Mouse (Mus musculus) Muller cell, postnatal 12 days (primary cell): ENCODE measurements around the gene Eml1.

Experiments used
- DNase-seq: peaks from one replicate; pipeline ENCODE4 v3.0.0-alpha.2; 2015; ENCODE audit errors: inconsistent ontology term

Eml1 gene

GRCm38 (mm10) chr12:108370596-108371428 lies at the start of gene Eml1:
Gene Eml1, plus strand, starts transcription at chr12:108370957.
- no peak for DNase-seq

- DNase-seq = peak; percentile 16
These were observed 44.4 kb upstream of the Eml1 start for GRCm38 (mm10) chr12:108326401-108326800.

- DNase-seq = peak; percentile 54
These were observed 42.8 kb upstream of the Eml1 start for GRCm38 (mm10) chr12:108327889-108328491.

DNA sequence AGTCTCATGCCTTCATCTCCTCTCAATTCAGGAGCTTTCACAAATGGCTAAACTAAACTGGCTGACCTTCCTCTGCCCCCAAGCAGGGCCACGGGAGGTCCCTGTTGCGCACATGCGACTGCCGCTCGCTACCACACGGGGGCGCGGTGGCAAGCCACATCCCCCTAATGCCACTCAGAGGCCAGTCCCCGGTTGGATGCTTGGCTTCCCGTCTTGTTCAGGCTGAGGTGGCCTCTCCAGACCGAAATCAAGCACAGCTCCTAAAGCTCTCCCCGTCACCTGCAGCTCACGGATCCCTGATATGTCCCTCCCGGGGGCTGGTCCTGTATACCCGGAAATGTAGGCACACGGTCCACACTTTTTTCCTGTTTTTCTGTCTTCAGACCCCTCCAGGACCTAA lies 37.7 kb upstream of the Eml1 start:
- peak; percentile 91 for DNase-seq

- no peak for DNase-seq
These were observed 37.3 kb upstream of the Eml1 start for GRCm38 (mm10) chr12:108333481-108333882.

DNA sequence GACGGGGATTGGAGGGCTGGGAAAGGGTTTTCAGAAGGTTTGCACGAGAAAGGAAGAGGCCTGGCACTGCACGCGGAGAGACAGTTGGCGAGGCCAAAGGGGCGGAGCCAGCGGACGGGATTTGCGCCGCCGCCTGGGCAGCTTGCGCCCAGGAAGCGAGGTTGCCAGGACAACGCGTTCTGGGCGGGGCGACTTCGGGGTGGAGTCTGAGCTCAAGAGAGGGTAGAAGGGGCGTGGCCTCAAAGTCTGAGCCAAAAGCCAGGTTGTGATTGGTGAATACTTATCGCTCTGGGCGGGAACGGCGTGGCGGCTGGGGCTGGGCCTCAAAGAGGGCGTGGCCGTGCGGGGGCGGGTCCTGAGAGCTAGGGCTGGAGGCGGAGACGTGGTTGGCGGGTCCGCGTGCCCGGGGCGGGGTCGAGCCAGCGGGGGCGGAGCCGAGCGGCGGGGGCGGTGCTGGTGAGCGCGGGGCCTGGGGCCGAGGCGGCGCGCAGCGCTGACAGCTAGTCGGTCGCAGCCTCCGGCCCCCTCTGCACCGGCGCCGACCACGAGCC lies 36.8 kb upstream of the Eml1 start, which contains the start of gene Cyp46a1:
TSS of gene Cyp46a1 (plus strand) at position 487 of the 551 bp plus-strand sequence.
- DNase-seq = peak; percentile 100

GRCm38 (mm10) chr12:108334529-108334928 lies 36.2 kb upstream of the Eml1 start:
- DNase-seq = peak; percentile 42

DNA sequence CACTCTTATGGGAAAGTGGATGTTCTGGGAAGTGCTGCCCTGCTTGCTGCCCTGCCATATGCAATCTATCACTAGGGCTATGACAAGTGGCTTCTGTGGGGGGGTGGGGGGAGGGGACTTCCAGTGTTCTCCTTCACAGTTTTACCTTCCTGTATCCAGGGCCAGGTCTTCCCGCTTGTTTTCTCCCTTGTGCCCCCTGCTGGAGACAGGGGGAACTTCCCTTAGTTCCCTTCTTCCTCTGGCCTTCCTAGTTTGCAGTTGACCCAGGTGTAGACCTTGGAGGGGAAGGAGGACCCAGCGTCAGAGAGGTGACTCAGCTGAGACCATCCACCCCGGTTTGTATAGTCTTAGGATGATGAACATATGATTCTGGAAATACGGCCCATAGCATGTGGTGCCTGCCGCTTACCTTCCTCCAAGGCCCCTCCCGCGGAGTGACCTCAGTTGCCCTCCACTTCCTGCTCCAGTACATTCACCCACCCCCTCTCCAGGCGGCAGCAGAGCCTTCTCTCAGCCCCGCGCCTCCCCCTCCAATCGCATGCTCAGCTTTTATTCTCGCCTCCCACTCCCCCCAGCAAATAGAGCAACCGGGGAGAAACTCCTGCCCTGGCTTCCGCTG lies 32.1 kb upstream of the Eml1 start:
- DNase-seq = peak; percentile 47

- no peak for DNase-seq
These were observed 22.6 kb upstream of the Eml1 start for GRCm38 (mm10) chr12:108348151-108348550.

DNA sequence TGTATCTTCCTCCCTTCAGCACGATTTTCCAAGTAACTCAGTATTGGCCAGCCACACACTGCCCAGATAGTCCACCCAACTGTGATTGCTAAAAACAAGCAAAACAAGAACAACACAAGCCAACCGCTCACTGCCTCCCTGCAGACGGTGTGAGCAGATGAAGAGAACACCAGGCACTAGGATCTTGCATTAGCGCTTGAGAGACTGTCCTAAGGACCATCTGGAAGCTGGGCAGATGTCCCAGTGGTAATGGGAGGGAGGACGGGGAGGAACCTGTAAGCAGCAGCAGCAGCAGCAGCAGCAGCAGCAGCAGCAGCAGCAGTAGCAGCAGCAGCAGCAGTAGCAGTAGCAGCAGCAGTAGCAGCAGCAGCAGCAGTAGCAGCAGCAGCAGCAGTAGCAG lies 21.7 kb upstream of the Eml1 start:
- no peak for DNase-seq

GRCm38 (mm10) chr12:108350931-108351330 lies 19.8 kb upstream of the Eml1 start:
- DNase-seq = no peak

- DNase-seq = no peak
These were observed 18.2 kb upstream of the Eml1 start for GRCm38 (mm10) chr12:108352371-108353136.

DNA sequence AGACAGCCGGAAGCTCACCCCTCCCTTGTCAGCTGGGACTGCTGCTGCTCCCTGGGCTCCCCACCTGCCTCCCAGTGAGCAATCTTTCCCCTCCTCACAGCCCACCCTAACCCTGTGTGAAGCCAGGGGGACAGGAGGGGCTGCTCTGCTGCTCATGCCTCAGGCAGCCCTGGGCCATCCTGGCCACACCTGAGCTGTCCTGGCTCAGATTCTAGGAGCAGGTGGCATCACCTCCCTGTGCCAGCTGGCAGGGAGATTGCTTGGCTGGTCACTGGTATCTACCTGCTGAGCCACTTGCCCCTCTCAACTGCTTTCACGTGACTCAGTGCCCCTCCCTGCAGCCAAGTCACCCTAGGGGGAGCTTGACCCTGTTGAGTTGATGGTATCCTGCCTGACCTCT lies 16.5 kb upstream of the Eml1 start:
- no peak for DNase-seq

- no peak for DNase-seq
These were observed 15.5 kb upstream of the Eml1 start for GRCm38 (mm10) chr12:108355271-108355670.

DNA sequence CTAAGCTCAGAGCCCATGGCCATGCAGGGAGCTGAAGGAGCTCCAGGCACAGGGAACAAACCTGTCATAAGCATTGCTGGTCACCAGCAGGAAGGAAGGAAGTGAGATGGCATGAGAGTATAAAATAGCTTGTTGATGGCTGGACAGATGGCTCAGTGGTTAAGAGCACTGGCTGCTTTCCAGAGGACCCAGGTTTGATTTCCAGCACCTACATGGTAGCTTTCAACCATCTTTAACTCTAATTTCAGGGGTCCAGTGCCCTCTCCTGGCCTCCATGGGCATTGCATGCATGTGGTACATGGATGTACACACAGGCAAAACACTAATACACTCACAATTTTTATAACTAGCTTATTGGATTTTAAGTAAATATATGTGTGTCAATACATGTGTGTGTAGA lies 14.8 kb upstream of the Eml1 start:
- no peak for DNase-seq

- peak; percentile 76 for DNase-seq
These were observed 7.0 kb upstream of the Eml1 start for GRCm38 (mm10) chr12:108363796-108364195.

DNA sequence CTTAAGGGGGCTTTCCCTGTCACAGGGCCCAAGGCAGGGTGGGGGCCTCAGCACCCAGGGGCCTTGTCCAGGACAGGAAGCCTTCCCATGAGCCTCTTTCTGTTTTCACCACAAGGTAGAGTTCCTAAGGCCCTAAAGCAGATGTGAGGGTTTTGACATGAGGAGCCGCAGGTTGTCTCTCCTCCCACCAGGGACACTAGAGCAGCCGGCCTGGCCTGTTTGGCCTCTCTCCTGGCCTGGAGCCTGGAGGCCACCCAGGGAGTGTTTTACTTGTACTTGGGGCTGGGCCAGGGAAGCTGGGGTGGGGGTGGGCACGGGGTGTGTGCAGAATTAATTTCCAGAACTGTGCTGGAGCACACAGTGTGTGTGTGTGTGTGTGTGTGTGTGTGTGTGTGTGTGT lies 5.4 kb upstream of the Eml1 start:
- DNase-seq = peak; percentile 59

- no peak for DNase-seq
These were observed 4.9 kb upstream of the Eml1 start for GRCm38 (mm10) chr12:108365868-108366267.

GRCm38 (mm10) chr12:108367909-108368308 lies 2.8 kb upstream of the Eml1 start:
- no peak for DNase-seq

DNA sequence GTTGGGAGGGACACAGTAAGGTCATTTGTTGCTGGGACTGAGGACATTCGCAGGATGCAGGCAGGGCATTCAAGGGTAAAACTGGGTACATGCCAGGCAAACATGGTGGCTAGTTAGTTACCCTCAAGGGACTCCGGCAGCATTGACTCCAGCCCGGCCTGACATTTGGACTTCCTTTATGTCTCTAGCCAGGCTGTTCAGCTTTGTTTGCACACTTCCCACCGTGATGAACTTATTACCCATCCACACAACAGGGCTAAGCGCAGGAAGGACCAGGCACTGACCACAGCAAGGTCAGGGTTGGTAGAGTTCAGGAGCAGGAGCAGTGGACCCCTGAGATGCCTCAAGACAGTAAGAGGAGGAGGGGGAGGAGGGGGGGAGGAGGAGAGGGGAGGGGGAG lies 1.8 kb upstream of the Eml1 start:
- no peak for DNase-seq

DNA sequence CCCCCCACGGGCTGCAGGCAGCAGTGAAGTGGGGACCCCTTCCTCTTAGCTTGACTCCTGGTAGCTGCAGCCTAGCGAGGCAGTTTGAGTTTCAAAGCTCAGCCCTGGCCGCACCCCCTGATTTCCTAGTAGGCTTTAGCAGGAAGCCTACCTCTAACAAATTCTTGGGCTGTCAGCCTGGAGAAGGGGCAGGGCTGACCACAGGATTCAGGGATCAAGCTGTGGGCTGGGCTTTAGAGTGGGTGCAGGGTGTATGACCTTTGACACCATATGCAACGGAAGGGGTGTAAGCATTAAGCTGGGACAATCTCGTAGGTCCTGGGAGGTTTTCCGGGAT lies 640 bp downstream of the Eml1 start:
- DNase-seq = no peak

DNA sequence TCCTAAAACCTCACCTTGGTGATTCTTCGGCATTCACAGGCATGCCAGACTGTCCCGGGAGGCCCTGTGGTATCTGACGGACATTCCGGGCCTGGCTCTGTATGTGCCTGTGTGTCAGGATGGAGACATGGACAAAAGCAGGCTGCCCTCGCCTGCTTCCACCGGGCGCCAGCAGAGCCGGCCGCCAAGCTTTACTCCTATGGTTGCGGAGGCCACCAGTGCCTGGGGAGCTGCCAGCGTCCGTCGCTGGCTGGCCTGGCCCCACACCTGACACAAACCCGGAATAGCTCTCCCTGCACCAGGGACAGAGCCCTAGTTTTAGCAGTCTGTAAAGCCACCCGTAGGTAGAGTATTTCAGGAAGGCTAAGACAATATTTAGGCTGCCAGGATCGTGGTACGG lies 1.5 kb downstream of the Eml1 start:
- DNase-seq = no peak
